Mouse (Mus musculus): Measurements from ENCODE around the gene C130026I21Rik.
"Not testable (repeated sequence)": the region's sequence is repeated elsewhere in the genome, so short reads cannot be mapped to it uniquely, and the experiment has no call there.

Gene C130026I21Rik

DNA sequence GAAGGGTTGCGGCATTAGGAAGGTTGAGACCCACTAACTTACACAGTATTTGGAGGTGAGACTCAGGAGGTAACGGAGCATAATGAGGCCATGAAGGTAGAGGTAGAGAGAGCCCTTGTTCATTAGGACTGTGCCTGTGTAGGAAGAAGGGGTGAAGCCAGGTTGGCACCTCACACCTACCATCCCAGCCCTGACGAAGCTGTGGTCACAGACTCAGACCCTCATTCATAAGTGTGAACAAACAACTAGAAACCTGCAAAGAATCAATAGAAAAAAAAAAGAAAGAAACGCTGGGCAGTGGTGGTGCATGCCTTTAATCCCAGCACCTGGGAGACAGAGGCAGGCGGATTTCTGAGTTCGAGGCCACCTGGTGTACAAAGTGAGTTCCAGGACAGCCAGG is 152.0 kb downstream of the C130026I21Rik start:
- DNase-seq (ENCODE audit: low spot score), result not testable (repeated sequence)

DNA sequence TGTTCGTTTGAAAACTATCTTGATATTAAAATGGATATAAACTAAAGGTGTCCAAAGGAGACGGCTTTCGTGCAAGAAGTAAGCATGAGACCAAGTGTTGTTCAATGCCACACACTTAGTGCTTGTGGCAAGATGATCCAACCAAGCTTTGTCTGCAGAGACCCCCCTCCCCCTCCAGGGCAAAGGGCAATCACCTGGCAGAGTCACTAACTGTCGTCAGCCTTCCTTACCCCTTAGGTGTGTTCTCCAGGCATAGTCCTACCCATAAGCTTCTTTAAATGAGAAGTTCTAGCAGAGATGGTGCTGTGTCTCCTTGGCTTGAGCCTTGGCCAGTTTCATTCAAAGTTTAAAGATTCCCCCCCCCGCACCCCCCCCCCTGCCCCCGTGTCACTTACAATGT is 152.8 kb downstream of the C130026I21Rik start:
- not testable (repeated sequence) for DNase-seq (ENCODE audit: low spot score)

DNA sequence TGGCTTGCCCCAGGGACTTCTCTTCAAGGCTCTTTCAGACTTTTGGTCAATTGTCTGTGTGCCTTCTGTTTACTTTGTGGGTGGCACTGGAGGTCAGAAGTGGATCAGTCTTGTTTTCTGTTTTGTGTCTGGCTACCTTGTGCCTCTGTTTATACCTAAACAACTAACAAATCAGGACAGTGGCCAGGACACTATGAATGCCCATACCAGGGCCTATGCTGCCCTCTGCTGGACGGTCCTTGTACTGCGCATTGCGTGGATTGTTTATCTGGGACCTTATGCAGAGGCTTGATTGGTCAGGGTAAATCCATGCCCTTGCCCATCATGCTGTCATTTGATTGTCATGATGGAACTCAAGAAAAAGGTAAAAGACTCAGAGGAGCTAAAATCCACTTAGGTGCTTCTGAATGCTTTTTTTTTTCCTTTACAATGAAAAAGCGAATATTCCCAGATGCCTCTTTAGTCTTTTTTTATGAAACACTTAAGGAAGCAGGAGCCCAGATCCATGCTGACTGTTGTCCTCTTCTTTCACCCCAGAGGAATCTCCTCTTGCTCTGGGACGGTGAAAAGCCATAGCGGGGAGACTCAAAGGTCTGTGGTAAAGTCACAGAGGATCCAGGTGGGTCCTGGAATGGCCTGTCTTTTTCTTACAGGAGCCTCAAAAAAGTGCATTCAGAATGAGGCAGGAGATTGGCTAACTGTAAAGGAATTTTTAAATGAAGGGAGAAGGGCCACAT is 155.5 kb downstream of the C130026I21Rik start:
- not testable (repeated sequence) for DNase-seq (ENCODE audit: low spot score)

DNA sequence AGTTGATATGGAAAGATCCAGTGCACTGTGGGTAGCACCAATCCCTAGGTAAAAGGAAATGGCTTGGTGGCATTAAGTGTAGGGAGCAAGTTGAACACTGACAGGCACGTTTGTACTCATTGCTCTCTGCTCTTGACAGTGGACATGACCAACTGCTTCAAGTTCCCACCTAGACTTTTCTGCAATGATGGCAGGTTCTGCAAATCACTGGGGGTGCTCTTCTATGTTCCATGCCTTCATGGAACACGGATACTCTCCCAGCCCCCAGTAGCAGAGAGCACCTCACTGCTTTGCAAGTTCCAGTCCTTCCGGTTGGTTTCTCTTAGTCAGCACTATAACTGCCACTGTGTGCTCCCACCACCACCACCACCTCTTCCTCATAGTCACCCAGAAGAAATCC is 156.3 kb downstream of the C130026I21Rik start:
- not testable (repeated sequence) for DNase-seq (ENCODE audit: low spot score)

- not testable (repeated sequence) for DNase-seq (ENCODE audit: low spot score)
Measured at GRCm38 (mm10) chr1:85112889-85113288, 157.5 kb downstream of the C130026I21Rik start.

DNA sequence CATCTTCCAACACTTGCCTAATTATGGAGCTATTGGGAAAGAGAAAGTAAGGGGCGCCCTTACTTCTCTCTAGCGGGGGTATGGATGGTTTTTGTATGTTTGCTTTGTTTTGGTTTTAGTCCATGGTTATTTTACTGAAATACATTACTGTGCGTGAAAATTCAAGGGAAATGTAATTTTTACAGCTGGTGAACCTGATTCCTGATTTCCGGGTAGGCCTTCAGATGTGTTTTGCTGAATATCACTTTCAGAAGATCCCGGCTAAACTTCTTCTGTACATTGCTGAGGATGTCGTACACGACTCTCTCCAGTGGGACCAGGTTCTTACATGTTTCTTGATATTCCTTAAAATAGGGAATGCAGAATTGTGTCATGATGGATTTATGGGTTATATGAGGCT is 158.1 kb downstream of the C130026I21Rik start:
- not testable (repeated sequence) for DNase-seq (ENCODE audit: low spot score)

DNA sequence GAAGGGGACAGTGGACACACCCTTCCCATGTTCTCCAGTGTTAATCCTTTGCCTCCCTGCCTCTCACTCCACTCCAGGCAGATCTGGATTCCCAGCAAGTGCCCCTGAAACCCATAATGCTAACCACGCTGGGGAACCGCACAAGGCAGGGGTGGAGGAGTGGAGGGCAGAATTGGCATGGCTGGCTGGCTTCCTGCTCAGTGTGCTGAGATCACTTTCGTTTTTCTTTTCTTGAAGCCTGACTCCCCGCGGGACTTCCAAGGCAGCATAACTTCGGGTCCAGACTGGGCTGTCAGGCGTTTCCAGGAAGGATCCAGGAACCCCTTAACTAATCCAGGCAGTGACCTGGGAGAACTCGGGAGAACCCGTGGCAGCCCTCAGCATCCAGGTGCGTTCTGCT is 158.8 kb downstream of the C130026I21Rik start:
- not testable (repeated sequence) for DNase-seq (ENCODE audit: low spot score)

- DNase-seq (ENCODE audit: low spot score), result not testable (repeated sequence)
Measured at GRCm38 (mm10) chr1:85110876-85111275, 159.5 kb downstream of the C130026I21Rik start.

DNA sequence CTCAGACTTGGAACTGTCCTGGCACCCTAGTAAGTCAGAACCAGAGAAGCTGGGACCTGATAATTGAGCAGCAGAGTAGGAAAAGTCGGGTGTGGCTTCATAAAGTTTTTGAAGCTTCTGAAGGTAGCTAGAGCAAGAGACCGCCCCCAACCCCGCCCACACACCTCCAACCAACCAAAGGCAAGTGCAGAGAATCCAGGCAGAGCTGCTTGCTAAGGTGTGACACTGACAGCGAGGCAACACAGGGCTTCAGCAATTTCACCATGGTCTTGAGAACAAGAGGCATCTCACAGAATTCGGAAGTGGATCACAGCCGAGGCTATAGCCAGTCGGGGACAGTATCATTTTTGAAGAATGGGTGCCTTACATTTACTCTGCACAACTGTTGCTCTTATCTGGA is 160.6 kb downstream of the C130026I21Rik start, which contains the start of gene A530032D15Rik:
Gene A530032D15Rik, minus strand, starts transcription at position 101 of the 400 bp plus-strand sequence.
- DNase-seq (ENCODE audit: low spot score), result not testable (repeated sequence)

DNA sequence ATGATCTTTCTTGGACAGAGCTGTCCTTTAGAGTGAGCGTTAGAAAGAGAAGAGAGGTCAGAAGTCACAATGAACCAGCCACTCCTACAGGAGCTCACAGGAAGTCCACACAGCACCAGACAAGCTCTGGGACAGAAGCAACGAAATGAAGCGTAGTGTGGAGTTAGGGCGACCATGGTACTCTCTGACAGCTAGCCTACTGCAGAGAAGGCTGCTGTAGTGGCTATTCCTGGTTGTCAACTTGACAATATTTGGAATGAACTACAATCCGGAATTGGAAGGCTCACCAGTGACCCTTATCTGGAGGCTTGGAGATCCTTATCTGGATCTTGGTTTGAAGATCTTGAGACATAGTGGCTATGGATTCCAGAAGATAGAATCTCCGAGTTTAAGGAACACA is 164.4 kb downstream of the C130026I21Rik start:
- DNase-seq (ENCODE audit: low spot score), result not testable (repeated sequence)

DNA sequence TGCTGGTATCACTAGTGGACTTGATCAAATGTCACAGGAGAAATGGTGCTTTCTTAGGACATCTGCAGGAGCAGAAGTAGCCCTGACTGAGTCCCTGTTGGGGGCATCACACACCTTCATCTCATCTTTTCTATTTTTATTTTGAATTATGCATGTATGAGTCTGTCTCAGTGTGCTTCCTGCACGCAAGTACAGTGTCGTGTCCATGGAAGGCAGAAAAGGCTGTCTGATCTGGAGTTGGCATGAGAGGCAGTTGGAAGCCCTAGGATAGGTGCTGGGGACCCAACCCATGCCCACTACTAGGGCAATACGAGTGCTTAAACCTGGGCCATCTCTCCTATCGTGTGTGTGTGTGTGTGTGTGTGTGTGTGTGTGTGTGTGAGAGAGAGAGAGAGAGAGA is 165.0 kb downstream of the C130026I21Rik start:
- DNase-seq (ENCODE audit: low spot score), result not testable (repeated sequence)

DNA sequence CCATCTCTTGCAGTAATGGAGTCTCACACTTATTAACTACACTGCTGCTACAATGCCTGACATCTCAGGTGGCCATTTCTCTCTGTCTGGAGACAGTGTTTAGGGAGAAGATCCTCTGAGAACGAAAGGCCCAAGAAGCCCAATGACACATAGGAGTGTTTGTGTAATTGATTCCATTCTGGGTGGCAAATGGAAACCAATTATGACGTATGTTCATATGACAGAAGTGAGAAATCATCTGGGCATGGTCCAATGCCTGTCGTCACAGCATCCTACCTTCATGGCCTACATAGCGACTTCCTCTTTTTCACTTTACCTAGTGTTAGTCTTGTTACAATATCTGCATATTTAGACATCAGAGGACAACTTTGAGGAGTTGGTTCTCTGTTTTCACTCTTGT is 168.6 kb downstream of the C130026I21Rik start:
- DNase-seq (ENCODE audit: low spot score), result not testable (repeated sequence)

- DNase-seq (ENCODE audit: low spot score), result not testable (repeated sequence)
Measured at GRCm38 (mm10) chr1:85099864-85100263, 170.5 kb downstream of the C130026I21Rik start, which contains the start of gene Gm10553. TSS of gene Gm10553 (plus strand) at chr1:85100164.

GRCm38 (mm10) chr1:85099081-85099480 is 171.3 kb downstream of the C130026I21Rik start:
- not testable (repeated sequence) for DNase-seq (ENCODE audit: low spot score)

DNA sequence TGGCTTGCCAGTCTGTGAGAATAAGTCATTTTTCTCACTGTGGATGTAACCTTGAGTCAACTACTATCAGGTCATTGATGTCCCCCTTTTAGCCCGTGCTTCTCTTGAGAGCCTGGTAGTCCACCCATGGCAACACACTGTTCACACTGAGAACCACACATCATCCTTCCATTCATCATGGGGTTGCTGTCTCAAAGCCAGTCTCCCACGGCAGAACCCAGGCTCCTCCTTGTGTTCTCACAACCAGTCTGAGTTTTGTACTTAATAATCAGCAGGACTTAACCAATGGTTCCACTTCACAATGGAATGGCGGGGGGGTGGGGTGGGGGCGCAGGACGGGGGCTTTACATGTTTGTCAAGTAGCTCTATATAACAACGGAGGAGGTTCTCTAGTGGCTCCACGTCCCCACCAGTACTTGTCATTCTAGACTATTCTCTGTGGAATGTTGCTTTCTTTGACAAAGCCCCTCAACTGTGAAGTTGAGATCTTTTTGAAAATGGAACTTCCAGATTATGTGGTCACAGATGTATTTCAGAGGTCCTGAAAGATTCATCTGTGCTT is 177.3 kb downstream of the C130026I21Rik start:
- DNase-seq (ENCODE audit: low spot score), result not testable (repeated sequence)

DNA sequence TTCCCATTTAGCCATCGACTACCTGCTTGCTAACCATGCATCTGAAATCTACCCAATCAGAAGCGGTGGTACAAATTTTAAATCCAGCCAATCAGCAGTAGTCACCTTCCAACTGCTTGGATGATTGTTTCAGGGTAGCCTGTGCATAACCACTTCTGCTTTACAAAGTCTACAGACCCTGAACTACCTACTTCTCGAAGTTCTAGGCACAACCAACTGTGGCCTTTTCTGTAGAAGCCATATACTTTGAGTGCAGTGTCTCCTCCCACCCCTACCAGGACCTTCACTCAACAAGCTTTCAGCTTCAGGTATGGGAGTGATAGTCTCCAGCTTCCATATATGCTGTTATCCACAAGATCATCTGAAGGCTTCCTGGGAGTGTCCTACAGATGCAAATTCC is 178.2 kb downstream of the C130026I21Rik start:
- DNase-seq (ENCODE audit: low spot score), result not testable (repeated sequence)

- not testable (repeated sequence) for DNase-seq (ENCODE audit: low spot score)
Measured at GRCm38 (mm10) chr1:85086211-85086610, 184.2 kb downstream of the C130026I21Rik start.

DNA sequence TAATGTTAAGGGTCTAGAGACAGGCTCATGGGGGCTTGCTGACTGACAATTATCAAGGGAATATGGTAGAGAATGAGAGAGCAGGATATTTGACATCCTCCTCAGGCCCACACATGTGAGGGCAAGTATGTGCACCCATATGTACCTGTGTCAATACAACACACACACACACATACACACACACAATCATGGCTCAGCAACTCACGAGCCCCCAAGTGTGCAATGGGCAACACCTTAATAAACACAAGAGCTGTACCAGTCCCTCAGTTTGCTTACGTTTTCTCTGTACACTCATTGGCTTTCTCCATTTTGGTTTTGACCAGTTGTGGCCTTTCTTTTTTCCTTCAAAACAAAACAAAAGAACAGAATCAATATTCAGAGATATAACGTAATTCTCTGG is 185.6 kb downstream of the C130026I21Rik start:
- DNase-seq (ENCODE audit: low spot score), result not testable (repeated sequence)

GRCm38 (mm10) chr1:85073099-85073498 is 197.3 kb downstream of the C130026I21Rik start:
- DNase-seq (ENCODE audit: low spot score), result not testable (repeated sequence)

GRCm38 (mm10) chr1:85071690-85072089 is 198.7 kb downstream of the C130026I21Rik start:
- DNase-seq (ENCODE audit: low spot score), result not testable (repeated sequence)

GRCm38 (mm10) chr1:85035801-85036200 is 234.6 kb downstream of the C130026I21Rik start:
- DNase-seq (ENCODE audit: low spot score), result not testable (repeated sequence)

DNA sequence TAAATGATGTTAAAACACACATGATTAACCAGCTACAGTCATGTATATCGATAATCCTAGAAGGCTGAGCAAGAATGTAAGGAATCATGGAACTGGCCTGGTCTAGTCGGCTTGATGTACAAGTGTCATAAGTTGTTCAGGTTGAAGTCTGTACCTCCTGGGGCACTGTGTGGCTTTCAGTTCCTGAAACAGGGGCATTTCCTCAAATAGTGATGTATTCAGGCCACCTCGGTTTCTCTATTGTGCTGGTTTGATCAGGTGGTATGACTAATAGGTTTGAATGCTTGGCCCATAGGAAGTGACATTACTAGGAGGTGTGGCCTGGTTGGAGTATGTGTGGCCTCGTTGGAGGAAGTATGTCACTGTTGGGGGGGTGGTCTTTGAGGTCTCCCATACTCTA is 236.0 kb downstream of the C130026I21Rik start:
- DNase-seq (ENCODE audit: low spot score), result not testable (repeated sequence)

GRCm38 (mm10) chr1:85033616-85034015 is 236.8 kb downstream of the C130026I21Rik start:
- not testable (repeated sequence) for DNase-seq (ENCODE audit: low spot score)
